Mouse (Mus musculus): ENCODE results near the gene Ythdf1.

Gene Ythdf1

DNA sequence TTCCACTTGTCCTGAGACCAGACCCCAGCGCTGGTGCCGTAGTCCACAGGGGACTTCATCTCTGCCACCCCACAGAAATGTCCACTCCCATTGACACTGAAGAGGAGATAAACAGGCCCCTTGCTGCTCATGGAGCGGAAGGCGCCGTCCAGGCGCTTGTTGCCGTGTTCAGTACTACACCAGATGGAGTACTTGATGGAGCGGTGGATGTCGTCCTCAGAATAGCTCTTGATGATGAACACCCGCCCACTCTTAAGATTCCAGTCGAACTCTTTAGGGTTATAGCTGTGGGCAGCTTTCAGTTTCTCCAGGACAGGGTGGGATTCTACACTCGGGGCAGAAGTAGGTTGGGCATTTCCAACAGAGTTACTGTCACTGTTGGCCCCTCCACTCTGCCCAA, 9.8 kb downstream of the Ythdf1 start:
- no peak for DNase-seq (ENCODE audit: inconsistent ontology term)

DNA sequence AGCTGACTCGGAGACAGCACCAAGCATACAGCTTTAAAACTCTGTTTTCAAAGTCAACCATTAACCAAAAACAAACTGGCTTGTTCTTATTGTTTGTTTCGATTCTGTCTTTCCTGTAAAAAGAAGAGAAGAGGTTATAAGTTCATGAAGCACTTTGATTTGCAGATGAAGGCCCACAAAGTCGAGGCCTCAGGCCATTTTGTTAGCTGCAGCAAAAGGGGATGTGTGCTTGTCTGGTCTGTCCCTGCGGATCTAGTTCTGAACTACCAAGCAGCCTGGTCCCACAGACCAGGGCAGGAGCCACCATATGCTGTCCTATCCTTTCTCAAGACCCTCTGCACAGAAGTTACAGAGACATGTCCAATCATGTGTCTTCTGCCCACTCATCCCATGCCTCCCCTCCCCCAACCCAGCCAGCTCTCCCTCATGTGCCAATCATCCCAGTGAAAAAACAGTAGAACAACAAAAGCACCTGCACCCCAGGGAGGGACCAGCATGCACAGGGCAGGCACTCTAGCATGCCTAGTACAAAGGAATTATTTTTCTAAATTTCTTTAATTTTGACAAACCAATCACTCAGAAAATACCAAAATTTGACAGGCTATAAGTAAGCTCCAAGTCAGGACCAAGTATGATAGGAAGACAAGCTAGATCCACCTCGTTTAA, 15.1 kb downstream of the Ythdf1 start:
- DNase-seq (ENCODE audit: inconsistent ontology term), result no peak

DNA sequence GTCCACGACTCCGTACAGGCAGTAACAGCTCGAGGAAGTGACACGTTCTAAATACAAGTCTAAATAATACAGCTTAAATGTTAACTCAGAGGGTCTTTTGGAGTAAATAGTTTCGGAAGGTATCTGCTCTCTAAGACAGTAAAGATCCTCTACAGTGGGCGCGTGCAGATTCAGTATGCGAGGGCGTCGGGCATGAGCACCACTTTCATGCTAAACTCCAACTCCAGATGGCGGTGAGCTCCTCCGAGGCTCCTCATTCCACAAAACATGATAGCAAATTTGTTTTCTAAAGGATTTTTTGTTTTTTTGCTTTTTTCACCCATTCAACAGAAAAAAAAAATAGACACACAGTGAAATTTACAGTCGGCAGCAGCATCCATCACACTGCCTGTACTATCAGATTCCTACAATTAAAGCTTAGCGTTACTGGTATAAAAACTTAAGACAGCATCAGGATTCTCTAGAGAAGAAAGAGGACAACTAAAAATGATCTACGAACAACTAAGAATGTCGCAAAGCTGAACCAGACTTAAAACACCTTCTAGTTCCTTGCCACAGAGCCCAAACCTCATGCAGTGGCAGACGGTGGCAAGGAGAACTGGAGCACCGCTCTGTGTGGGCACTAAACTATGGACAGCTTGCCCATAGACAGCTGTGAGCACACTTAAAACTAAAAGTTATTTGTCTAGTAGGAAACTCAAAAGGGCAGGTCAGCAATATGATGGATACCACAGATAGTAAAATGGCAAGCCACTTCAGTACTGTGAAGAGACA, 16.1 kb downstream of the Ythdf1 start:
- DNase-seq (ENCODE audit: inconsistent ontology term), result no peak

DNA sequence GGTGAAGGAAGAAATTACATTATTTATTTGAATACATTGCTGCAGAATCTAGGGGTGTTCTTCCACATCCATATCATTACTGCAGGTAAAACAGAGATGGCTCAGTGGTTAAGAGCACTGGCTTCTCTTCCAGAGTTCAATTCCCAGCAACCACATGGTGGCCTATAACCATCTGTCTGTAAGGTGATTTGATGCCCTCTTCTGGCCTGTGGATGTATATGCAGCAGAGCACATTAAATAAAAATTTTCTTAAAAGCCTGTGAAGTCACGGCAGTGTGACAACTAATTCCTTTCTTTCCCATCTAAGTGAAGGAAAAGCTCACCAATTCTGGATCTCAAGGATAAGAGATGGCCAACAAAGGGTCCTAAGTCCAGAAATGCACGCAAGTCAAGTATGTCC, 18.7 kb downstream of the Ythdf1 start:
- no peak for DNase-seq (ENCODE audit: inconsistent ontology term)

DNA sequence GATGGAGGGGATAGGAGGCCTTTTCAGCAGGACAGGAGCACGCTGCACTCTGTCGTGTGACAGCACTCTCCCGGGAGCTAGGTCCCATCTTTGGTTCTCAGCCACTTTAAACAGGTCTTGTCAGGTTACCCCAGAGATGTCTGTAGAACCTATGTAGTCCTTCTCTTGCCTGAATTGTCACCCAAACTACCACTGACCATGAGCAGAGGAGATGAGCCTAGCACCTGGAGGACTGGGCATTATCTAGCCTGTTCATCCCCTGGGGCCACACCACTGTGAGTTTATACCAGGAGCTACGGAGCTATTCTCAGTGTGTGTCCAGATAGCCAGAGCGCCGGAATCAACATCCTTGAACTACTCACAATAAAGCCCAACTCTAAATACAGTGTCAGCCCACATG, 22.9 kb downstream of the Ythdf1 start:
- DNase-seq (ENCODE audit: inconsistent ontology term), result no peak

DNA sequence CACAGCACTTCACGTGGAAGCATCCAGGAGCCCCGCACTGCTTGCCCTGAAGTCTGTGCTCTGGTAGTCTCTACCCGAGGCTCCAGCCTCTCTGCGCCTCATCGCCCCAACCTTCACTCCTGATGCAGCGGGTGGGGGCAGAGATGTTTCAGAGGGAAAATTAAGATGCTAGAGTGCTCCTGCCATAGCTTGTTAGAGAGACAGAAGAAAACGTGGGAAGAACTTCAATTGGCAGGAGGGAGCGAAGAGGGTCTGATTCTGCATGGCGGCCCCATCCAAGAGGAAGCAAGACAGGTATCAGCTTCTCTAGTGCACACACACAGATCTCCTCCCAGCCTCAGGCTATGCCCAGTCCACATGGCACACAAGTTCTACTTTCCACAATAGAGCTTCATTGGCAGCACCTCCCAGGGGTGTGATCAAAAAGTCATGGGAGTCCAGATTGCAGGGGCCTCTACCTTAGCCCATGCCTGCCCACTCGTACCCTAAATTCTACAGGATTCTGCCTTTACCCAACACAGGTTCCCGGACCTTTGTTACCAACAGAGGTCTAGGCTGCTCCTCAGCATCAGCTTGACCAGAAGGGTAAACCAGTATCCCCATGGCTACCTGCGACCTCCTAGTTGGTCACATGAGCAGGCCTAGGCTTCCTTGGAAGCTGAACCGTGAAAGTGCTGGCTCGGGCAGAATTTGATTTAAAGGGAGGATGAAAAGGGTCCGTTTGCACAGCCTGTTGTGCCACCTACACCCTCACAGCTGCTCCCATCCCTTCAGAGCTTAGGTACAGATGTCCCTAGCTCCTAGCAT, 23.7 kb downstream of the Ythdf1 start:
- DNase-seq (ENCODE audit: inconsistent ontology term), result no peak

DNA sequence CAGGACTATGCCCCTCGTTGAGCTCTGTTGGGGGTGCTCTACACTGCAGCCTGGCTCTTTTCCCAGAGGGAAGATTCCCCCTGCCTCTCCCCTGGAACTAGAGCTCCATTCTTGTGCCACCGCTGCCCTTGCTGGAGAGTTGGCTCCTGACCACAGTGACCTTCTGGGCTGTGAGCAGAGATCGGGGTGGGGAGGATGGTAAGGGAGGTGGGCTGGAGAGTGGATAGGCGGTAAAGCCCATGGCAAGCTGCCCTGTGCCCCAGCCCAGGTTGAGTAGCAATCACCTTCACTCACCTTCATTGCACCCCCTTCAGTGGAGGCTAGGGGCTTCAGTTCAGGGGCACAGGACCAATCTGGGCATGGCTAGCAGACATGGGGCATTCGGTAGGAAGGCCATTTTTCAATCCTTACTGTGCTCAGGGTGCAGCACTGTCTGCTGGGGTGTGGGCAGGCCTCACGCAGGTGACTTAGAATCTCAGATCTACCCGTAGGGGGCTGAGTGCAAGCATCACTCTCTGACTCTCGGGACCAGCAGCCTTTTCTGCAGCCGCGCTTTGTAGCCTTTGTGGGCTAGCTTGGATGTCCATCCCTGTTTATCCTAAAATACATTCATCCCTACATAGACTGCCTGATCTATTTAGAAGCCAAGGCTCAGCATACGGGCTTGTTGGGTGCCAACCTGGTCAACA, 24.8 kb downstream of the Ythdf1 start:
- DNase-seq (ENCODE audit: inconsistent ontology term), result no peak

DNA sequence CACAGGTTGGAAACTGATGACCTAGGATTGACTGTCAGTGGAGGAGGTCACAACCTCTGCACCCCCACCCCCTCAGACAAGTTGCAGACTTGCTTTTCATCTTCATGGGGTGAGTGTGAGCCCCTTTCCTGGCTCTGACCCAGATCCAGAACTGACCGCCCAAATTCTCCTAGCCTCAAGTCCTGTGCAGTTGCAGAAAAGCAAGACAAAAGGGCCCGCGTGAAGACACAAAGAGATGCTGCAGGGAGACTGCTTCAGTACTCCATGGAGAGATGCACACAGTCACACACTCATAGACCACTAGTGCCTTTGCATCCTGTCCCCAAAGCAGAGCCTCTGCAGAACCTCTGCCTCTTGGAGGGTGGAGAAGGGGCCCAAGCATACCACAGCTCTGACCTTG, 25.4 kb downstream of the Ythdf1 start:
- no peak for DNase-seq (ENCODE audit: inconsistent ontology term)

DNA sequence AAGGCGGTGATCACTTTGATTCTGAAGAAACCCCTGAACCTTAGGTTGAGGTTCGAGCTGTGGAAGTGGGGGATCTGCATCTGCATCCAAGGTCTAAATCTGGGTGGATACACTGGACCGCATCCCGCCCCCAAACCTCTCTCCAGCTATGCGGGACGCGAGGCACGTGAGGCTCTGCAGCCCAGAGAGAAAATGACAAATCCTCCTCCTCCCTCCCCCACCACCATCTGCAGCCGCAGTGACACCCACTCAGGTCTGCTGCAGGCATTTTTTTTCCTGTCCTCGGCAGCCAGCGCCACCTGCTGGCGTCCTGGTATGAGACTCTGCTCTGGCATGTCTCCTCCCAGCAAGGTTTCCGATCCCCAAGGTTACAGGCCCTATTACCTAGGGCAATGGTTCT, 26.0 kb downstream of the Ythdf1 start:
- DNase-seq (ENCODE audit: inconsistent ontology term), result peak; percentile 71

DNA sequence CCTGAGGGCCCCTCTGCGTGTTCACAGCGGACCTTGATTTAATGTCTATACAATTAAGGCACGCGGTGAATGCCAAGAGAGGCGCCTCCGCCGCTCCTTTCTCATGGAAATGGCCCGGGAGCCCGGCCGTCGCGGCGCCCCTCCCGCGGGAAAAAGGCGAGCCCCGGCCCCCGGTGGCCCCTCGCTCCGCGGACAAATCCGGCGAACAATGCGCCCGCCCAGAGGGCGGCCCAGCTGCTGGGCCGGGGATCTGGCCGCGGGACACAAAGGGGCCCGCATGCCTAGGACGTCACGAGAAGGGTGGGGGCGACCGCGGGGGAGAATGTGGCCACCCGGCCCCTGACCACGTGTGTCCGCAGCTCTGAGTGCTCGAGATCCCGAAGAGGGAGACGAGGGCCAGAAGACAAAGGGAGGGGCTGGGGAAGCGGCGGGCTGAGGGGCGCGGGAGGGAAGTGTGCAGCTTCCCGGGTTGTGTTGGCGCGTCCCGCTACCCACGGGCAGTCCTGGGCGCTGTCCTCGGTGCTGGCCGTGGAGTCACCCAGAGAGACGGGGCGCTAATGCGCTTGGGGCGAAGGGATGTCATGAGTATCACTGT, 26.6 kb downstream of the Ythdf1 start:
- DNase-seq (ENCODE audit: inconsistent ontology term), result peak; percentile 69

DNA sequence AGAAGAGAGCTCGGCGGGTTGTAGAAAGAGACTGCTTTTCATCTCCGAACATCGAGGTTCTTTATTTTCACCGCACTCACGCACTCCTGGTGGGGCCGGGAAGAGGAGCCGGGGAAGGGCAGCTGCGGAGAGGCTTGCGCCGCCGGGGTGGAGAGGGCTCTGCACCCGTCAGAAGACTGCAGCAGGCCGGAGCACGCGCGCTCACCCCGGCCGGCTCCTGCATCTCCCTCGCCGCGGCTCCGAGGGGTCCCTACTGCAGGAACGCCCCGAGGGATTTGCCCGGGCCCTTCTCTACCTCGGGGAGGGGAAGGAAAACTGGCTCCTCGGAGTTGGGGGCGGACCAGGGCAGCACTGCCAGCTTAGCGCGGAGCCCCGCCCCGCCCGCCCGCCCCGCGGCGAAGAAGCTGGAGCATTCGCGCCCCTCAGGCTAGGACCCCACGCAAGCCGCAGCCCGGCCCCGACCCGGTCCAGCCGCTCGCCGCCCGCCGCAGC, 27.2 kb downstream of the Ythdf1 start:
- DNase-seq (ENCODE audit: inconsistent ontology term), result peak; percentile 24

DNA sequence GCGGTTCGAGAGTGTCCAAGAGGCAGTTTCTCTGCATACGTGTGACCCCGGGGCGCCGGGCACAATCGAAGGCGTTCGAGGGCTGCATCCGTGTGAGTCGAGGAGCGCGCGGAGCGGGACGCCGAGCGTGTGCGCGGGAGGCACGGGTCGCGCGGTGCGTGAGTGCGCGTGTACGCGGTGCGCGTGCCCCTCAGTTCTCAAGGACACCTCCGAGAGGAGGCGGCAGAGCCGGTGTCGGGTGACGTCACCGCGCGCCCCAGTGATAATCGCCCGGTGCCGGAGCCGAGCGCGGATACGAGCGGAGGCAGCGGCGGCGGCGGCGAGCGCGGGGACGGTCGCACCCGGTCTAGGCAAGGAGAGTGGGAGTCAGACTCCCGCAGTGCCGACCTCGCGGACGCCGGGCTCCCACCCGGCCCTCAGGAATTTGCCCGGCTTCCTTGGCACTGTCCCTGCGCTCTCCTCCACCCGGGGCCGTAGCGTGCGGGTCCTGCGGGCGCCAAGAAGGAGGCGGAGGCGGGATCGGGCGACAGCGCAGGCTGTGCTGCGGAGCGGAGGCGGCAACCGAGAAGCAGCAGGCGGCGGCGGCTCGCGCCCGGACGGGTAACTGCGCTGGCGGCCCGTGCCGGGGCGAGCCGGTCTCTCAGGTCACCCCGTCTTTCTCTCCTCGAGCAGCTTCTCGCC, 27.8 kb downstream of the Ythdf1 start:
- DNase-seq (ENCODE audit: inconsistent ontology term), result peak; percentile 35

DNA sequence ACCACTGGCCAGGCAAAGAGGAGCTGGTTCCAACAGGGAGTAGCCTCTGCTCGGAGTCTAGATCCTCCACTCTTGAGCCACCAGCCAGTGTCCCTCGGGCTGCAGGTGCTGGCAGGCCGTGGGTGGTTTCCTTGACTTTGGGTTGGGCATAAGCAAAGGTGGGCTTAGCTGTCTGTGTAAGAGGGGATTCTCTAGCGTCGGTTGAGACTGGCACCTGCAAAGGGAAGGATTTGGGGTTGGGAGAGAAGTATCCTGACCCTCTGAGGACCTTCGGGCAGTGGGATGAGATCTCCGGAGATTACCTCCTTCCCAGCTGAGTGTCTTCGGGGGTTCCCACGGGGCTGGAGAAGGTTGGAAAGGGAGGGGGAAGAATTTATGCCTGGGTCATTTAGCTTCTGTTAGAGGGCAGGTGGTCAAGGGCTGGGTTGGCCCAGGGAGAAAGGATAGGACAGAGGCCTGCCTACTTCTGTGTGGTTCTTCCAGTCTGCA, 28.9 kb downstream of the Ythdf1 start:
- no peak for DNase-seq (ENCODE audit: inconsistent ontology term)

DNA sequence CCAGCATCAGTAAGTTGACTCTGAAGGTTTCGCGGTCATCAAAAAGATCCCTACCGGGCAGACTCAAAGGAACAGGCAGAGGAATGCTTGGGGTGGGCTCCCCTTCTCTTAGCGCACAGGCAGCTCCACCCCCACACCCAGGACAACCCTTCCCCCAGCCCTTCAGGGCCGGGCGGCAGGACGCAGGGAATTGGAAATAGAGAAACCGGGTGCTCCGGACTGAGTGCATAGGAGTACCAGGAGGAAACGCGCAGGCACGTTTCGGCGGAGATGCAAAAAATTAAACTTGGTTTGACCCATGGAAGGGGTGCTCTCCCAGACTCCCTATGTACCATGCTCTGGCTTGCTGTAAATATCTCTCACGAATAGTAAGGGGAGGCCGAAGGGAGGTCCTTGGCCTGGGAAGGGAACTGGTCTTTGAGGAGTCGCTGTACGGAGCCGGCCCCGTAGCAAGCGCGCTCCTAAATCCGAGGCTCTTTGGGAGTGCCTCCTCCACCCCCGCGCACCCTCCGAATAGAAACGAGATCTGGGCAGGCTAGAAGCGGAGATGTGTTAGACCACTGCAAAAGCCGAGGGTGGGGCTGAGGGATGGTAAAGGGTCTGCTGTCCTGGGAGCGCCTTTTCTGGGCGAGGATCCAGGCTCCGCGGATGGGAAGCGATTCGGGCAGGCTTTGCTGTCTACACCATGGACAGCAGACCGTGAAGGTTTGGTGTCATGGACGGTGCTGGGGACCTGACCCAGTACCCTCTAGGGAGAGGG, 29.5 kb downstream of the Ythdf1 start:
- no peak for DNase-seq (ENCODE audit: inconsistent ontology term)

DNA sequence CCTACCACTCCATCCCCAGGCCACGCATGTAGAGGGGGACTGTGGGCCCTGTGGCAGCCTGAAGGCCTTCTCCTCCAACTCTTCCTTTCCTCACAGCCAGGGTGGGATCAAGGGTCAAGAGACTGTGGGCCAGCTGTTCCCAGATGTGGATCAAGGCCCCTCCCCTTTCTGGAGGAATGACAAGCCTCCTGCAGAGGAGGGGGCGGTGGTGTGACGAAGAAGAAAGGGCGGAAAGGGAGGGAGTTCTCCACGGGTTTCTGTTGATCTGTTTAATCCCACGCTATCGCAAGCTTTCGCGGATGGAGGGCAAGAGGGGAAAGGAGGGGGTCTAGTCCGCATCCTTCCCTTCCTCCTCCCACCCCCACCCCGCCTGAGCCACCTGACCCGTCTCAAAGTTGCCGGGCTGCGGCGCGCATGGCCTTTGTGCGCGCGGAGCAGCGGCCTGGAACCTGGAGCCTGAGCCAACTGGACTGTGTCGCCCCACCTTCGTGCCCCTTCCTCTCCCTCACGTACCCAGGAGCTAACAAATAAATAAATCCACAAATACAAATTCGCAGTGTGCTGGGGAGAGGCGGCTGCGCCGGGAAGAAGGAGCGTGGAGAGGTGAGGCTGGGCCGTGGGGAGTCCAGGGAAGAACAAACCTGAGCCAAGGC, 30.2 kb downstream of the Ythdf1 start:
- DNase-seq (ENCODE audit: inconsistent ontology term), result no peak

DNA sequence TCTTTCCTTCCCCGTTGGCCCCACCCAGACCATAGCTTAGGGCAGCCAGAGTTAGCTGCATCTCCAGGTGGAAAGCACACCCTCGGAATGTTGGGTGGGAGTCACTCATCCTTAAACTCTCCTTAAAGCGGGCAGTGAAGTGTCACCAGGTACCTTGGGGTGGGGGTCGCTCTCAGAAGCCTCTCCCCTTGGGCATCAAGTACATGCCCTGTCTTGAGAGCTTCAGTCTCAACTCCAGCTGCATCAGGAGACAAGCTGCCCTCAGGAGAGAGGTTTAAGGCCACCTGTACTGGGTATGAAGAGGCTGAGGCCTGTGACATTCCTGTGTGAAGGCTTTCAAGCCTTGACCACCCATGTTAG, 30.8 kb downstream of the Ythdf1 start:
- DNase-seq (ENCODE audit: inconsistent ontology term), result no peak

DNA sequence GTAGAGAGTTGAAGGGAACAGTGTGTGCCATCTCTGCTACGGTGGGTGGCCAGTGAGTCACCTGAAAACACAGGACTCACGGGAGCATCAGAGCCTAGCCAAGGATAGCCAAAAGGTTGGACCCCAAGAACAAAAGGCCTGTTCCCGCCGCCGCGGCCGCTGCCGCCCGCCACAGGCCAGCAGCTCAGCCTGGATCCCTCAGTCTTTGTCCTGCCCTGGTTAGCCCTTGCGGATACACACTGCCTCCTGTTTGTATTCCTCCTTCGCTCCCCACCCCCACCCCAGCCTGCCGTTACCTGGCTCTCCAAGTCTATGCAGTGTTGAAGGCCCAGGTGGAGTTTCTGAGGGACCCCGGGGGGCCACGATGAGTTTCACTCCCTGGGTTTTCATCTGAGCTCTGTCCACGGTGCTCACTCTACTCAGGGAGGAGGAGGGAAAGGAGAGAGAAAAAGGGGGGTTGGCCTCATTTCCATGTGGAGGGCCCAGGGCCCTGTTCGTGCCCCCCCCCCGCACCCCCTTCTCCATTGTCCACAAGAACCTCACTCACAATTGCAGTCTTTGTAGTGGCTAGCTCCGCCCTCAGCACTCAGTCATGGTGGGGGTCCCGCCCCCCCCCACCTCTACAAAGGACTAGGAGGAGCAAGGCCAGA, 31.4 kb downstream of the Ythdf1 start:
- no peak for DNase-seq (ENCODE audit: inconsistent ontology term)

DNA sequence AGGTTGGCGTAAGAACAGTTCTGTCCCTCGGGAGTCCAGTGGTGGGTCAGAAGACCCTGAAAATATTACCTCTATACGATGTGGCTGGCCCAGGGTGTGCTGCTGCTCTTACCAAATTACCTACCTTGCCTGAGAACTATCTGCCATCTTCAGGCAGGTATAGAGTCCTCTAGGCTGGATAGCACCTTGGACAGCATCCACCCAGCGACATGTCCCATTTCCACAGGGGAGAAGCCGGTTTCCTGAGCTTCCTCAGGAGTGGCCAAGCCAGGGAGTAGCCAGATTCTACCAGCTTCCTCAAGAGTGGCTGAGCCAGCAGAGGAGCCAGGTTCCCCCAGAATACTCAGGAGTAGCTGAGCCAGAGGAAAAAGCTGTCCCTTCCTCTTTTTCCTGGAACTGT, 35.5 kb downstream of the Ythdf1 start:
- DNase-seq (ENCODE audit: inconsistent ontology term), result no peak

DNA sequence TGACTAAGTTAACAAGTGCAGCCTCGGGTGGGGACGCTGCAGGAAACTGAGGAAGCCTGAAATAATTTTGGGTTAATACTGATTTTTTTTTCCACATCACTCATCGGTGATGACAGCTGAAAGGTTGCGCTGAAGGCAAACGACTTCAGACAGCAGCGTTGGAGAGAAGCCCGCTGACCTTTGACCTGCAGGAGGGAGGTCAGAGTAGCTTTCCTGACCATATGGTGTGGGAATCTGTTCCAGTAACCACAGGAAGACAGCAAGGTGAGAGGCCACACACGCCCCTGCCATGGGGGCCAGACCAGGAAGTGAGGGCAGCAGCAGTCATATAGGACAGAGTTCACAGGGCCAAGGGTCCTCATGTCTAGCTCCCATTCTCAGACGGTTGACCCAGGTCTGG, 39.5 kb downstream of the Ythdf1 start:
- no peak for DNase-seq (ENCODE audit: inconsistent ontology term)
